Comparison of ENCODE assay signal across 8 mouse cellular contexts in the genomic region with DNA sequence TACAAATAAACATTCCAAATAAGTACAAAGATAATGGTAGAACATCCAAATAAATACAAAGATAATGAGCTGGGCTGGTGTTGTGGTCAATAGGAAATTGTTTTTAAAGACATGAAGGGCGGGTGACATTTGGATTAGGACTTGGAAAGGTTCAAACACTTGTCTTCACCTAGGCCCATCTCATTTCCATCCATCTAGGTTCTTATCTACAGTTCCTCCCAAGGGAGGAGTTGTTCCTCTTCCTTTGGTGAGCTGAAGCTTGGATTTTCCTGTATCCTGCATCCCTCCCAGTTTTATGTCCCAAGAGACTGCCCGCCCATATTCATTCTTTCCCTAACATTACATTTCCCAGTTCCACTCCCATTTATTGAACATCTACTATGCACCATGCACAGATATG. TPM values are rescaled to one million over a fixed set of nuclear protein-coding genes. Genes with fewer than 3 reads are reported as not detected.
DNase-seq lines count a peak whose midpoint lies in the region; ATAC-seq and TF ChIP-seq lines count a peak whose summit lies in the region.

No protein-coding gene starts in this region.

- peaks cover 2 to 9% of the 10 kb centered on the region in 2 experiments for H3K36me3 ChIP-seq in MEL (ENCODE audit: control insufficient read depth in 1 of 2, insufficient read depth in 2 of 2, low read length in 2 of 2)
- no peaks in the 10 kb centered on the region for H3K36me3 ChIP-seq in heart, embryonic 16.5 days (ENCODE audit: control insufficient read depth, insufficient read depth)
- no peaks in the 10 kb centered on the region for H3K36me3 ChIP-seq in liver, postnatal 0 days (replicated peaks; ENCODE audit: insufficient read depth, low read length)

- no peaks in the 10 kb centered on the region; a peak in 1 of 4 replicates for H3K27me3 ChIP-seq in MEL (ENCODE audit: control insufficient read depth in 1 of 2, insufficient read depth in 2 of 2, low read length in 2 of 2)
- no peaks in the 10 kb centered on the region for H3K27me3 ChIP-seq in heart, embryonic 16.5 days (ENCODE audit: control insufficient read depth, insufficient read depth, low read length)
- H3K27me3 ChIP-seq in liver, postnatal 0 days (ENCODE audit: insufficient read depth, low read length): no peaks in the 10 kb centered on the region

- H3K9me3 ChIP-seq in MEL (replicated peaks; ENCODE audit: insufficient read depth, low read length): no peaks in the 10 kb centered on the region
- no peaks in the 10 kb centered on the region for H3K9me3 ChIP-seq in heart, embryonic 16.5 days (replicated peaks; ENCODE audit: control insufficient read depth, low read length)
- H3K9me3 ChIP-seq in liver, postnatal 0 days (ENCODE audit: low read length): no peaks in the 10 kb centered on the region

- no peak for ATAC-seq in heart, embryonic 16.5 days (replicated peaks; ENCODE audit: extremely low read depth, insufficient read depth, low FRiP score)
- no peak for ATAC-seq in liver, postnatal 0 days
- ATAC-seq in inflammation-experienced regulatory T-cells, adult 6 months: no peak

- H3K27ac ChIP-seq in MEL (ENCODE audit: control insufficient read depth, low read depth, low read length): peak overlapping the region; percentile 72
- H3K27ac ChIP-seq in heart, embryonic 16.5 days (ENCODE audit: low read length): peak overlapping the region; percentile 98
- H3K27ac ChIP-seq in liver, postnatal 0 days (ENCODE audit: low read depth): peak overlapping the region; percentile 99

- DNase-seq in heart, adult 8-10 months (ENCODE audit: low spot score): peak; percentile 55
- no peak for DNase-seq in heart, postnatal 14 days
- DNase-seq in MEL (ENCODE audit: low read depth, low spot score): no peak
- DNase-seq in liver, postnatal 0 days: no peak
- no peak for DNase-seq in layer of hippocampus, adult 8-10 months (ENCODE audit: low spot score in 2 of 2)
- DNase-seq in cerebellum, adult 9-11 months: no peak

- no peak for TF ChIP-seq CTCF in MEL (IDR thresholded peaks at IDR 0.05 in 2 of 3, conservative IDR thresholded peaks at IDR 0.05 in 1 of 3; ENCODE audit: control insufficient read depth in 1 of 3, insufficient read depth in 1 of 3, low read depth in 2 of 3, low read length in 3 of 3, poor library complexity in 1 of 3, severe bottlenecking in 1 of 3)
- TF ChIP-seq CTCF in liver, postnatal 0 days (IDR thresholded peaks at IDR 0.05; ENCODE audit: low read depth): no peak

- peak overlapping the region; percentile 86 to 90 for H3K4me3 ChIP-seq in MEL (ENCODE audit: control insufficient read depth in 1 of 2, insufficient read depth in 1 of 2, low read depth in 2 of 2, low read length in 2 of 2)
- peak overlapping the region; percentile 86 for H3K4me3 ChIP-seq in heart, embryonic 16.5 days (ENCODE audit: low read length)
- H3K4me3 ChIP-seq in liver, postnatal 0 days (ENCODE audit: low read depth, low read length): peak overlapping the region; percentile 88

- TF ChIP-seq POLR2A in MEL (IDR thresholded peaks at IDR 0.05; ENCODE audit: control insufficient read depth in 1 of 2, insufficient read depth in 1 of 2, low read depth in 1 of 2, low read length in 2 of 2, poor library complexity in 1 of 2): no peak

- H3K9ac ChIP-seq in MEL (ENCODE audit: control insufficient read depth, low read depth, low read length, poor library complexity, severe bottlenecking): peak overlapping the region; percentile 90
- H3K9ac ChIP-seq in heart, embryonic 16.5 days (ENCODE audit: low read length): peak overlapping the region; percentile 88
- H3K9ac ChIP-seq in liver, postnatal 0 days (replicated peaks): peak overlapping the region; percentile 90

- no peak for TF ChIP-seq EP300 in MEL (IDR thresholded peaks at IDR 0.05; ENCODE audit: low read depth in 1 of 2, low read length in 2 of 2)
- no peak for TF ChIP-seq EP300 in liver, postnatal 0 days (IDR thresholded peaks at IDR 0.05; ENCODE audit: low read depth)

- peaks cover 2 to 3% of the 10 kb centered on the region in 2 experiments; a peak in 3 of 4 replicates for H3K4me1 ChIP-seq in MEL (ENCODE audit: control insufficient read depth in 1 of 2, insufficient read depth in 2 of 2, low read length in 2 of 2)
- H3K4me1 ChIP-seq in heart, embryonic 16.5 days (ENCODE audit: control insufficient read depth, insufficient read depth, low read length): peaks cover 5% of the 10 kb centered on the region
- 0 out of 2 replicates have a peak, but pooled peaks cover 2% of the 10 kb centered on the region for H3K4me1 ChIP-seq in liver, postnatal 0 days (ENCODE audit: insufficient read depth)

- intact Hi-C loops in heart, postnatal 14 days (cut with DNase I): no loop called here

- WGBS in heart, embryonic 16.5 days: 72% methylated on average over 2 of the region's 2 CpGs
- 70% methylated on average over 2 of the region's 2 CpGs for WGBS in liver, postnatal 0 days (ENCODE audit: insufficient replicate concordance)

- peaks cover 24% of the 10 kb centered on the region for H3K79me2 ChIP-seq in MEL (ENCODE audit: control insufficient read depth, insufficient read depth, low read length, poor library complexity)

- H3K4me2 ChIP-seq in heart, embryonic 16.5 days (ENCODE audit: low read depth, low read length): peak overlapping the region; percentile 80
- H3K4me2 ChIP-seq in liver, postnatal 0 days (ENCODE audit: low read depth, low read length): peak overlapping the region; percentile 75

- TF ChIP-seq RAD21 in MEL (IDR thresholded peaks at IDR 0.05; ENCODE audit: low read depth, low read length): no peak

TF ChIP-seq in MEL, 35 proteins besides CTCF, POLR2A, EP300 and RAD21:
- peak; percentile 7; the same call in 1 of the 2 replicates for TF ChIP-seq GATA1 (IDR thresholded peaks at IDR 0.05; ENCODE audit: low read depth, low read length)
- no peak for TF ChIP-seq NRF1 (IDR thresholded peaks at IDR 0.05; ENCODE audit: insufficient read depth, low read depth, low read length, poor library complexity, severe bottlenecking)
- no peak for TF ChIP-seq TBP (IDR thresholded peaks at IDR 0.05; ENCODE audit: low read depth, low read length)

RNA-seq across cellular contexts. Expression of a gene that starts 0.5 kb away (rescaled TPM):
- total RNA-seq in heart, adult 8-10 months (2022): 10 to 100 TPM; 29.3 to 37.1 (median 34.4) TPM
- total RNA-seq in heart, postnatal 14 days (2021): 10 to 100 TPM; 41.2 to 43.1 TPM
- 135 and 149 TPM in 2 replicates for total RNA-seq in MEL (2012; rRNA removed)
- 100 to 1,000 TPM in 1 of 2 experiments, not detected in 1; 101 TPM for polyA plus RNA-seq in MEL (2012; ENCODE audit: insufficient read depth in 1 of 2, insufficient read length in 2 of 2, low read depth in 1 of 2, low replicate concordance in 2 of 2, missing spikeins in 1 of 2)
- polyA plus RNA-seq in heart, embryonic 16.5 days (2015; fragmentation: Nextera tagmentation; extraction: Ambion mirVana): 61.5 and 62.0 TPM in 2 replicates
- 39.3 and 43.1 TPM in 2 replicates for polyA plus RNA-seq in liver, postnatal 0 days (2015; fragmentation: Nextera tagmentation; extraction: Ambion mirVana)
- polyA plus RNA-seq in inflammation-experienced regulatory T-cells, adult 6 months (2017; shearing (Covaris generic)): 10 to 100 TPM; 60.7 to 78.9 (median 72.4) TPM
- 10 to 100 TPM; 63.0 to 64.3 (median 64.0) TPM for total RNA-seq in layer of hippocampus, adult 8-10 months (2022)

RNA-seq across cellular contexts. Expression of a gene that starts 48.9 kb away (rescaled TPM):
- total RNA-seq in heart, adult 8-10 months (2022): not detected
- total RNA-seq in heart, postnatal 14 days (2021): not detected
- total RNA-seq in MEL (2012; rRNA removed): not detected in 2 replicates
- polyA plus RNA-seq in MEL (2012; ENCODE audit: insufficient read depth in 1 of 2, insufficient read length in 2 of 2, low read depth in 1 of 2, low replicate concordance in 2 of 2, missing spikeins in 1 of 2): not detected
- not detected in 2 replicates for polyA plus RNA-seq in heart, embryonic 16.5 days (2015; fragmentation: Nextera tagmentation; extraction: Ambion mirVana)
- not detected in 2 replicates for polyA plus RNA-seq in liver, postnatal 0 days (2015; fragmentation: Nextera tagmentation; extraction: Ambion mirVana)
- not detected for polyA plus RNA-seq in inflammation-experienced regulatory T-cells, adult 6 months (2017; shearing (Covaris generic))
- total RNA-seq in layer of hippocampus, adult 8-10 months (2022): 100 to 1,000 TPM in 1 of 4 experiments, 10 to 100 TPM in 3; 77.2 to 102 (median 98.0) TPM

RNA-seq across cellular contexts. Expression of a gene that starts 51.4 kb away (rescaled TPM):
- under 1 TPM; 0.57 to 0.95 (median 0.69) TPM for total RNA-seq in heart, adult 8-10 months (2022)
- total RNA-seq in heart, postnatal 14 days (2021): under 1 TPM; 0.80 to 0.84 TPM
- total RNA-seq in MEL (2012; rRNA removed): not detected in 2 replicates
- not detected for polyA plus RNA-seq in MEL (2012; ENCODE audit: insufficient read depth in 1 of 2, insufficient read length in 2 of 2, low read depth in 1 of 2, low replicate concordance in 2 of 2, missing spikeins in 1 of 2)
- polyA plus RNA-seq in heart, embryonic 16.5 days (2015; fragmentation: Nextera tagmentation; extraction: Ambion mirVana): 0.27 and 0.41 TPM in 2 replicates
- polyA plus RNA-seq in liver, postnatal 0 days (2015; fragmentation: Nextera tagmentation; extraction: Ambion mirVana): 0.08 and 0.20 TPM in 2 replicates
- not detected for polyA plus RNA-seq in inflammation-experienced regulatory T-cells, adult 6 months (2017; shearing (Covaris generic))
- total RNA-seq in layer of hippocampus, adult 8-10 months (2022): under 1 TPM; 0.16 to 0.33 (median 0.24) TPM

RNA-seq across cellular contexts. Expression of a gene that starts 59.5 kb away (rescaled TPM):
- not detected for total RNA-seq in heart, adult 8-10 months (2022)
- not detected for total RNA-seq in heart, postnatal 14 days (2021)
- not detected in 2 replicates for total RNA-seq in MEL (2012; rRNA removed)
- polyA plus RNA-seq in MEL (2012; ENCODE audit: insufficient read depth in 1 of 2, insufficient read length in 2 of 2, low read depth in 1 of 2, low replicate concordance in 2 of 2, missing spikeins in 1 of 2): not detected
- polyA plus RNA-seq in heart, embryonic 16.5 days (2015; fragmentation: Nextera tagmentation; extraction: Ambion mirVana): not detected in 2 replicates
- not detected in 2 replicates for polyA plus RNA-seq in liver, postnatal 0 days (2015; fragmentation: Nextera tagmentation; extraction: Ambion mirVana)
- polyA plus RNA-seq in inflammation-experienced regulatory T-cells, adult 6 months (2017; shearing (Covaris generic)): not detected
- total RNA-seq in layer of hippocampus, adult 8-10 months (2022): not detected

Comparison
In these comparisons a context has a peak if more than half of its experiments do, and no peak if none do; other contexts are left out.
1. RNA of a gene that starts 48.9 kb away (total RNA-seq): 77.2 to 102 TPM in layer of hippocampus, adult 8-10 months; not detected in heart, postnatal 14 days, not detected in heart, adult 8-10 months and not detected in MEL; every median in the first group is over 10 times any median in the second.
2. Peak in every context shown above with its lines, with median percentiles within 50 percentile points of each other: H3K27ac ChIP-seq, H3K4me3 ChIP-seq and H3K9ac ChIP-seq.